In the genomic region with DNA sequence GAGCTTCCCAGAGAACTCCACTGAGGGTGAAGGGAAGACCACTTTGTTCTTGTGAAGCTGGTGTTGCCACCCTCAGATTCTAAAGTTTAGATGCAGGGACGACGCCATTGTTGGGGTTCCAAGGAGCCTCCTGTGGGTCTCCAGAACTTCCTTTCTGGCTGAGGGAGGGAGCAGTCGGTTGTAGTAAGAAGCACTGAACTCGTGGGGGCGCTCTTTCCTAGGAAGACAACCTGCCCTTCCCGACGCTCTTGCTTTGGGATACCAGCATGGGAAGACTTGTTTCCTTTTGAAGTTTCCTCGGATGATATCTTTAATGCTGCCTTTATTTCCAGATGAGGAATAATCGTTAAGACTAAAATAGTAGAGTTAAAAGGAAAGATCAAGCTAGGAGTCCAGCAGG, we compare ENCODE assay signal across 13 mouse cellular contexts. TPM values are rescaled to one million over a fixed set of nuclear protein-coding genes. Genes with fewer than 3 reads are reported as not detected.
DNase-seq lines count a peak whose midpoint lies in the region; ATAC-seq and TF ChIP-seq lines count a peak whose summit lies in the region.
"Not testable (repeated sequence)": the region's sequence is repeated elsewhere in the genome, so short reads cannot be mapped to it uniquely, and the experiment has no call there.
"Had no signal": no experiment of that assay in that cellular context is flagged by ENCODE, and none has a peak within 500 bp of the region (broad histone marks: within the 10 kb centered on the region; RNA-seq: fewer than 3 reads in every experiment).

No protein-coding gene starts in this region.

- not testable (repeated sequence) for ATAC-seq in forebrain, postnatal 0 days; limb, embryonic 14.5 days (ENCODE audit: low FRiP score, low read depth); stomach, postnatal 0 days (ENCODE audit: low FRiP score, low TSS enrichment)

- DNase-seq in cerebellum, adult 11 months = peak; percentile 29
- peak; percentile 24 for DNase-seq in forebrain, postnatal 0 days
- DNase-seq in heart, postnatal 10 days = peak; percentile 57 to 81
- DNase-seq in kidney, postnatal 36 days = peak; percentile 52 to 85
- peak; percentile 9 for DNase-seq in limb, embryonic 14.5 days (ENCODE audit: low spot score)
- peak; percentile 27 for DNase-seq in midbrain, embryonic 10.5 days (ENCODE audit: low spot score)
- peak; percentile 69 for DNase-seq in stomach, postnatal 0 days (ENCODE audit: low spot score)

- peak; percentile 21 for TF ChIP-seq CTCF in ES-Bruce4 (IDR thresholded peaks at IDR 0.05; ENCODE audit: low read depth, low read length)
- TF ChIP-seq CTCF in forebrain, postnatal 0 days (IDR thresholded peaks at IDR 0.05; ENCODE audit: low read depth) = peak; percentile 35; the same call in 1 of the 2 replicates
- TF ChIP-seq CTCF in stomach, postnatal 0 days (IDR thresholded peaks at IDR 0.05; ENCODE audit: low read depth) = peak; percentile 58

- not testable (repeated sequence) for H3K27me3 ChIP-seq in ES-Bruce4 (ENCODE audit: control insufficient read depth, insufficient read depth, low read length, poor library complexity, severe bottlenecking); forebrain, postnatal 0 days (ENCODE audit: insufficient read depth, low read length); limb, embryonic 14.5 days (ENCODE audit: control insufficient read depth, insufficient read depth, low read length); midbrain, embryonic 10.5 days (ENCODE audit: low read depth, poor library complexity, severe bottlenecking); stomach, postnatal 0 days (ENCODE audit: control insufficient read depth, insufficient read depth, low read length)

- not testable (repeated sequence) for H3K9me3 ChIP-seq in ES-Bruce4 (replicated peaks; ENCODE audit: control insufficient read depth, insufficient read depth, low read length, poor library complexity, severe bottlenecking); forebrain, postnatal 0 days (ENCODE audit: low read length); limb, embryonic 14.5 days (ENCODE audit: control insufficient read depth, low read length); midbrain, embryonic 10.5 days (replicated peaks); stomach, postnatal 0 days (ENCODE audit: control insufficient read depth, low read length)

- not testable (repeated sequence) for H3K4me3 ChIP-seq in ES-Bruce4 (ENCODE audit: low read depth, low read length); forebrain, postnatal 0 days (ENCODE audit: low read depth, low read length); limb, embryonic 14.5 days (replicated peaks; ENCODE audit: low read length); midbrain, embryonic 10.5 days; stomach, postnatal 0 days (ENCODE audit: low read depth, low read length)

- H3K9ac ChIP-seq in ES-Bruce4 (ENCODE audit: low read depth, poor library complexity, severe bottlenecking); forebrain, postnatal 0 days; limb, embryonic 14.5 days (ENCODE audit: low read depth, low read length, severe bottlenecking); stomach, postnatal 0 days (ENCODE audit: low read length): not testable (repeated sequence)

- H3K27ac ChIP-seq in ES-Bruce4 (ENCODE audit: insufficient read depth, low read length); forebrain, postnatal 0 days (ENCODE audit: low read depth, low read length); limb, embryonic 14.5 days (replicated peaks; ENCODE audit: low read depth, low read length); midbrain, embryonic 10.5 days (replicated peaks); stomach, postnatal 0 days (replicated peaks): not testable (repeated sequence)

- not testable (repeated sequence) for TF ChIP-seq POLR2A in ES-Bruce4 (IDR thresholded peaks at IDR 0.05; ENCODE audit: insufficient read depth, low read length); limb, embryonic 14.5 days (IDR thresholded peaks at IDR 0.05; ENCODE audit: borderline replicate concordance, extremely low read depth, insufficient read depth, insufficient read length)

- 11% methylated on average over 8 of the region's 9 CpGs for WGBS in forebrain, postnatal 0 days
- 20% methylated on average over 8 of the region's 9 CpGs for WGBS in limb, embryonic 14.5 days
- 13% methylated on average over 9 of the region's 9 CpGs for WGBS in midbrain, embryonic 10.5 days
- WGBS in stomach, postnatal 0 days = 14% methylated on average over 7 of the region's 9 CpGs

- H3K36me3 ChIP-seq in ES-Bruce4 (ENCODE audit: control insufficient read depth, insufficient read depth, low read length, poor library complexity, severe bottlenecking); forebrain, postnatal 0 days (ENCODE audit: insufficient read depth); limb, embryonic 14.5 days (ENCODE audit: control insufficient read depth, insufficient read depth, low read length); midbrain, embryonic 10.5 days; stomach, postnatal 0 days (ENCODE audit: control insufficient read depth, insufficient read depth, low read length): not testable (repeated sequence)

- intact Hi-C loops in heart, postnatal 10 days (cut with DNase I) = loop anchor here (5.0 kb wide), 1 partner anchor 170 kb away; no protein-coding TSS in a partner anchor

- not testable (repeated sequence) for H3K4me2 ChIP-seq in forebrain, postnatal 0 days (ENCODE audit: low read depth); limb, embryonic 14.5 days (replicated peaks; ENCODE audit: low read depth, low read length, severe bottlenecking); stomach, postnatal 0 days (replicated peaks; ENCODE audit: low read depth)

- not testable (repeated sequence) for H3K4me1 ChIP-seq in ES-Bruce4 (ENCODE audit: control insufficient read depth, insufficient read depth, low read length); forebrain, postnatal 0 days (ENCODE audit: insufficient read depth); limb, embryonic 14.5 days (ENCODE audit: control insufficient read depth, insufficient read depth, low read length); stomach, postnatal 0 days (replicated peaks; ENCODE audit: control insufficient read depth, insufficient read depth)
- H3K4me1 ChIP-seq in midbrain, embryonic 10.5 days = peaks cover 18% of the 10 kb centered on the region

- not testable (repeated sequence) for TF ChIP-seq EP300 in ES-Bruce4 (IDR thresholded peaks at IDR 0.05; ENCODE audit: insufficient read depth, low read depth, low read length); stomach, postnatal 0 days (optimal IDR thresholded peaks at IDR 0.05)

RNA-seq across cellular contexts. Expression of gene Nat8, which starts 4.9 kb away (rescaled TPM):
- not detected in 2 replicates for polyA plus RNA-seq in ES-Bruce4 (2011; ENCODE audit: insufficient read depth, insufficient read length, low read depth, missing spikeins)
- total RNA-seq in forebrain, postnatal 0 days (2014; rRNA removed) = 0.14 TPM in 1 of 2 replicates, not detected in the other
- polyA plus RNA-seq in forebrain, postnatal 0 days (2015; fragmentation: Nextera tagmentation; extraction: Ambion mirVana) = 0.30 and 0.41 TPM in 2 replicates
- not detected for total RNA-seq in heart, postnatal 10 days (2021)
- polyA plus RNA-seq in limb, embryonic 14.5 days (2012; rRNA removed) = 0.10 TPM in 1 of 2 replicates, not detected in the other
- 0.18 TPM in 1 of 2 replicates, not detected in the other for polyA plus RNA-seq in limb, embryonic 14.5 days (2014; fragmentation: Nextera tagmentation; extraction: Ambion mirVana)
- not detected in 2 replicates for polyA plus RNA-seq in midbrain, embryonic 10.5 days (2016; fragmentation: Nextera tagmentation; extraction: Ambion mirVana)
- 0.25 TPM in 1 of 2 replicates, not detected in the other for polyA plus RNA-seq in stomach, postnatal 0 days (2015; fragmentation: Nextera tagmentation; extraction: Ambion mirVana)
- total RNA-seq: neutrophil, adult 5-6 weeks had no signal
- polyA plus RNA-seq: CD4-positive, CD25-positive, alpha-beta regulatory T cell, adult 4 months; forebrain, embryonic 13.5 days; thymus, postnatal 0 days had no signal

RNA-seq across cellular contexts. Expression of gene Nat8f5, which starts 16.1 kb away (rescaled TPM):
- not detected in 2 replicates for polyA plus RNA-seq in ES-Bruce4 (2011; ENCODE audit: insufficient read depth, insufficient read length, low read depth, missing spikeins)
- not detected in 2 replicates for total RNA-seq in forebrain, postnatal 0 days (2014; rRNA removed)
- 0.19 and 0.42 TPM in 2 replicates for polyA plus RNA-seq in forebrain, postnatal 0 days (2015; fragmentation: Nextera tagmentation; extraction: Ambion mirVana)
- not detected for total RNA-seq in heart, postnatal 10 days (2021)
- 0.18 TPM in 1 of 2 replicates, not detected in the other for polyA plus RNA-seq in limb, embryonic 14.5 days (2012; rRNA removed)
- polyA plus RNA-seq in limb, embryonic 14.5 days (2014; fragmentation: Nextera tagmentation; extraction: Ambion mirVana) = not detected in 2 replicates
- 0.14 TPM in 1 of 2 replicates, not detected in the other for polyA plus RNA-seq in midbrain, embryonic 10.5 days (2016; fragmentation: Nextera tagmentation; extraction: Ambion mirVana)
- polyA plus RNA-seq in stomach, postnatal 0 days (2015; fragmentation: Nextera tagmentation; extraction: Ambion mirVana) = 0.25 and 0.30 TPM in 2 replicates
- total RNA-seq: neutrophil, adult 5-6 weeks had no signal
- polyA plus RNA-seq: CD4-positive, CD25-positive, alpha-beta regulatory T cell, adult 4 months; forebrain, embryonic 13.5 days; hindbrain, embryonic 14.5 days; thymus, postnatal 0 days had no signal

RNA-seq across cellular contexts. Expression of gene Nat8f6, which starts 16.1 kb away (rescaled TPM):
- not detected in 2 replicates for polyA plus RNA-seq in ES-Bruce4 (2011; ENCODE audit: insufficient read depth, insufficient read length, low read depth, missing spikeins)
- not detected in 2 replicates for total RNA-seq in forebrain, postnatal 0 days (2014; rRNA removed)
- polyA plus RNA-seq in forebrain, postnatal 0 days (2015; fragmentation: Nextera tagmentation; extraction: Ambion mirVana) = not detected in 2 replicates
- under 1 TPM in 1 of 2 experiments, not detected in 1; 0.30 TPM for total RNA-seq in heart, postnatal 10 days (2021)
- 0.08 and 0.10 TPM in 2 replicates for polyA plus RNA-seq in limb, embryonic 14.5 days (2012; rRNA removed)
- polyA plus RNA-seq in limb, embryonic 14.5 days (2014; fragmentation: Nextera tagmentation; extraction: Ambion mirVana) = not detected in 2 replicates
- polyA plus RNA-seq in midbrain, embryonic 10.5 days (2016; fragmentation: Nextera tagmentation; extraction: Ambion mirVana) = not detected in 2 replicates
- not detected in 2 replicates for polyA plus RNA-seq in stomach, postnatal 0 days (2015; fragmentation: Nextera tagmentation; extraction: Ambion mirVana)
- total RNA-seq: neutrophil, adult 5-6 weeks had no signal
- polyA plus RNA-seq: CD4-positive, CD25-positive, alpha-beta regulatory T cell, adult 4 months; forebrain, embryonic 13.5 days; hindbrain, embryonic 14.5 days; thymus, postnatal 0 days had no signal

RNA-seq across cellular contexts. Expression of gene Nat8f2, which starts 32.1 kb away (rescaled TPM):
- polyA plus RNA-seq in ES-Bruce4 (2011; ENCODE audit: insufficient read depth, insufficient read length, low read depth, missing spikeins) = 0.33 TPM in 1 of 2 replicates, not detected in the other
- total RNA-seq in forebrain, postnatal 0 days (2014; rRNA removed) = 0.08 TPM in 1 of 2 replicates, not detected in the other
- polyA plus RNA-seq in forebrain, postnatal 0 days (2015; fragmentation: Nextera tagmentation; extraction: Ambion mirVana) = 0.04 TPM in 1 of 2 replicates, not detected in the other
- total RNA-seq in heart, postnatal 10 days (2021) = not detected
- polyA plus RNA-seq in limb, embryonic 14.5 days (2012; rRNA removed) = 0.06 TPM in 1 of 2 replicates, not detected in the other
- not detected in 2 replicates for polyA plus RNA-seq in limb, embryonic 14.5 days (2014; fragmentation: Nextera tagmentation; extraction: Ambion mirVana)
- not detected in 2 replicates for polyA plus RNA-seq in midbrain, embryonic 10.5 days (2016; fragmentation: Nextera tagmentation; extraction: Ambion mirVana)
- not detected in 2 replicates for polyA plus RNA-seq in stomach, postnatal 0 days (2015; fragmentation: Nextera tagmentation; extraction: Ambion mirVana)
- total RNA-seq: neutrophil, adult 5-6 weeks had no signal
- polyA plus RNA-seq: CD4-positive, CD25-positive, alpha-beta regulatory T cell, adult 4 months; forebrain, embryonic 13.5 days; hindbrain, embryonic 14.5 days had no signal

Comparison
In these comparisons a context has a peak if more than half of its experiments do, and no peak if none do; other contexts are left out.
1. DNase-seq: peak in every context shown above with its lines; median percentile 69 in heart, postnatal 10 days; 69 in stomach, postnatal 0 days; 68 in kidney, postnatal 36 days; 29 in cerebellum, adult 11 months; 27 in midbrain, embryonic 10.5 days; 24 in forebrain, postnatal 0 days; 9 in limb, embryonic 14.5 days.